Mouse (Mus musculus) layer of hippocampus, postnatal 14 days (tissue): ENCODE results near the gene Hhipl1. TPM values are rescaled to one million over a fixed set of nuclear protein-coding genes. Genes with fewer than 3 reads are reported as not detected.

Experiments used
- DNase-seq, 2 experiments: peaks; one replicate each; pipeline ENCODE4 v3.0.0; 2021 to 2022; ENCODE audit warnings: low spot score in 2 of 2, mixed read lengths in 1 of 2
- total RNA-seq, 2 experiments: library from RNA; stranded (reverse); gene quantifications; 2 replicates each; pipeline ENCODE4 v1.2.3; 2021

The Hhipl1 gene
- total RNA-seq, 2 experiments from 2014 or later: 4.1 to 5.2 TPM

- DNase-seq: no peak
Measured at GRCm38 (mm10) chr12:108352371-108353136, 46.5 kb downstream of the Hhipl1 start.

- no peak for DNase-seq
Measured at GRCm38 (mm10) chr12:108354284-108354683, 48.2 kb downstream of the Hhipl1 start.

DNA sequence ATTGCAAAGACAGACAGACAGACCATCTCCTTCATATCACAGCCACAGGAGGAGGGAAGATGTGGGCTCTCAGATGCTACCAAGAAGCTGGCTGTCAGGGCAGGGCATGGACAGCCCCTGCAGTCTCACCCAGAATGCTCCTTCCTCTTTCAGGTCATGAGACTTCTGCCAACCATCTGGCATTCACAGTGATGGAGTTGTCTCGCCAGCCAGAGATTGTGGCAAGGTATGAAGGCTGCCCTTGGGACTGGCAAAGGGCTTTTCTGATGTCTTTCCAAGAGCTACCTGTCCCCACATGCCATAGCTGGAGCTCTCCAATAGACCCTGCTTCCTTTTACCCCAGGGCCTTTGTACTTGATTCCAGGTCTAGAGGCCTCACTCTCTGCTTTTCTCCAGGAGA is 49.2 kb downstream of the Hhipl1 start:
- DNase-seq: no peak

DNA sequence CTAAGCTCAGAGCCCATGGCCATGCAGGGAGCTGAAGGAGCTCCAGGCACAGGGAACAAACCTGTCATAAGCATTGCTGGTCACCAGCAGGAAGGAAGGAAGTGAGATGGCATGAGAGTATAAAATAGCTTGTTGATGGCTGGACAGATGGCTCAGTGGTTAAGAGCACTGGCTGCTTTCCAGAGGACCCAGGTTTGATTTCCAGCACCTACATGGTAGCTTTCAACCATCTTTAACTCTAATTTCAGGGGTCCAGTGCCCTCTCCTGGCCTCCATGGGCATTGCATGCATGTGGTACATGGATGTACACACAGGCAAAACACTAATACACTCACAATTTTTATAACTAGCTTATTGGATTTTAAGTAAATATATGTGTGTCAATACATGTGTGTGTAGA is 49.9 kb downstream of the Hhipl1 start:
- DNase-seq: no peak

- DNase-seq: peak; percentile 86 to 88
Measured at GRCm38 (mm10) chr12:108363796-108364195, 57.7 kb downstream of the Hhipl1 start.

DNA sequence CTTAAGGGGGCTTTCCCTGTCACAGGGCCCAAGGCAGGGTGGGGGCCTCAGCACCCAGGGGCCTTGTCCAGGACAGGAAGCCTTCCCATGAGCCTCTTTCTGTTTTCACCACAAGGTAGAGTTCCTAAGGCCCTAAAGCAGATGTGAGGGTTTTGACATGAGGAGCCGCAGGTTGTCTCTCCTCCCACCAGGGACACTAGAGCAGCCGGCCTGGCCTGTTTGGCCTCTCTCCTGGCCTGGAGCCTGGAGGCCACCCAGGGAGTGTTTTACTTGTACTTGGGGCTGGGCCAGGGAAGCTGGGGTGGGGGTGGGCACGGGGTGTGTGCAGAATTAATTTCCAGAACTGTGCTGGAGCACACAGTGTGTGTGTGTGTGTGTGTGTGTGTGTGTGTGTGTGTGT is 59.3 kb downstream of the Hhipl1 start:
- peak in 1 of 2 experiments; percentile 49 for DNase-seq

DNA sequence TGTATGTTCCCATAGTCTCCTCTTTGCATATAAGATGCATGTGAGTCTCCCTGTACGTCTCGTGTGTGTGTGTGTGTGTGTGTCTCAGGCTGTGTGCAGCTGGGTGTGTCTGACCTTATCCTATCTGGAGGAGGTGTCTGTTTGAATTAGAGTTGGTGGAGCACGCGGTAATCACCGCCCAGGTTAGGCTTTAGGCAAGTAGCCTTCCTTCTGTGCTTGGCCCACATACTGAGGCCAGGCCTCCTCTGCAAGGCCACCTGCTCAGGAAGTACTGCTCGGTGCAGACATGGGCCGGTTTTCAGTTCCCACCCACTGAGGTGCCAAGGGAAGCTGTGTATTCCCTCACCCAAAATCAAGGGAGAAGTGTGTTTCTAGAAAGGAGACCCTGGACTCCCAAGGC is 59.8 kb downstream of the Hhipl1 start:
- DNase-seq: no peak

GRCm38 (mm10) chr12:108367909-108368308 is 61.8 kb downstream of the Hhipl1 start:
- DNase-seq: no peak

DNA sequence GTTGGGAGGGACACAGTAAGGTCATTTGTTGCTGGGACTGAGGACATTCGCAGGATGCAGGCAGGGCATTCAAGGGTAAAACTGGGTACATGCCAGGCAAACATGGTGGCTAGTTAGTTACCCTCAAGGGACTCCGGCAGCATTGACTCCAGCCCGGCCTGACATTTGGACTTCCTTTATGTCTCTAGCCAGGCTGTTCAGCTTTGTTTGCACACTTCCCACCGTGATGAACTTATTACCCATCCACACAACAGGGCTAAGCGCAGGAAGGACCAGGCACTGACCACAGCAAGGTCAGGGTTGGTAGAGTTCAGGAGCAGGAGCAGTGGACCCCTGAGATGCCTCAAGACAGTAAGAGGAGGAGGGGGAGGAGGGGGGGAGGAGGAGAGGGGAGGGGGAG is 62.9 kb downstream of the Hhipl1 start:
- DNase-seq: no peak

DNA sequence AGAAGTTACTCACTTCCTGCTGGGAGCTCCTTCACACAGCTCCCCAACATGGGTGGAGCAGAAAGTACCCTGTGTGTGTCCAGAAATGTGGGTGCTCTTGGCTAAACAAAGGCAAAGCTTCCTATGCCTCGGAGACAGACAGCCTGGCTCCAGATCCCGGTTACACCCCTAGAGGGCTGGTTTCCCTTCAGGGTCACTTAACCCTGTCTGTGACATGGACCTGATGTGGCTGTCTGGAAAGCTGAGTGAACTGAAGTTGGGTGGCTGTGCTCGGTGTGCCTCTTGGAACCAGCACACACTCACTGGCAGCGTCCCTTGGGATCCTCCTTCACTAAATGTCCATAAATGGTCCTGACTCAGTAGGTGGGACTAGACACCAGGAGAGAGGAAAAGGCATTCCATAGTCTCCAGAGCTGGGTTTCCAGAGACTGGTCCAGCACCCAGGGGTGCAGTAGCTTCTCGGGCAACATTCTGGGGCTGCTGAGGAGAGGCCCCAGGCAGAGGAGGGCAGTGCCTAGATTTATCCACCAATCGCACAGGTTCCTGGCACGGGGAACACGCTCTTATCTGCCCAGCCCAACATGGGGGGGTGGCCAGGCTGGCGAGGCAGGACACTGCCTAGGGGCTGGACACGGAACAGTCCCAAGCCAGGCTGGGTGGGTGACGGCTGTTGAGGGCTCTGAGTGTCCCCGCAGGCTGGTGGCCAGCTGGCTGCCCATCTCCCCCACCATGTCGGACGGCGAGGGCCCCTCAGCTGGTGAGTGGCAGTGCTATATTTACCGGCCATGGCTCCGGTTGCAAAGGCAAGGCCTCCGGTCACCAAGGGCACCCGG is 64.7 kb downstream of the Hhipl1 start, which contains the start of gene Eml1:
Gene Eml1, plus strand, starts transcription at position 362 of the 833 bp plus-strand sequence.
- DNase-seq: no peak

GRCm38 (mm10) chr12:108371429-108371765 is 65.3 kb downstream of the Hhipl1 start:
- no peak for DNase-seq

DNA sequence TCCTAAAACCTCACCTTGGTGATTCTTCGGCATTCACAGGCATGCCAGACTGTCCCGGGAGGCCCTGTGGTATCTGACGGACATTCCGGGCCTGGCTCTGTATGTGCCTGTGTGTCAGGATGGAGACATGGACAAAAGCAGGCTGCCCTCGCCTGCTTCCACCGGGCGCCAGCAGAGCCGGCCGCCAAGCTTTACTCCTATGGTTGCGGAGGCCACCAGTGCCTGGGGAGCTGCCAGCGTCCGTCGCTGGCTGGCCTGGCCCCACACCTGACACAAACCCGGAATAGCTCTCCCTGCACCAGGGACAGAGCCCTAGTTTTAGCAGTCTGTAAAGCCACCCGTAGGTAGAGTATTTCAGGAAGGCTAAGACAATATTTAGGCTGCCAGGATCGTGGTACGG is 66.2 kb downstream of the Hhipl1 start:
- DNase-seq: no peak

- no peak for DNase-seq
Measured at GRCm38 (mm10) chr12:108373611-108374010, 67.5 kb downstream of the Hhipl1 start.

DNA sequence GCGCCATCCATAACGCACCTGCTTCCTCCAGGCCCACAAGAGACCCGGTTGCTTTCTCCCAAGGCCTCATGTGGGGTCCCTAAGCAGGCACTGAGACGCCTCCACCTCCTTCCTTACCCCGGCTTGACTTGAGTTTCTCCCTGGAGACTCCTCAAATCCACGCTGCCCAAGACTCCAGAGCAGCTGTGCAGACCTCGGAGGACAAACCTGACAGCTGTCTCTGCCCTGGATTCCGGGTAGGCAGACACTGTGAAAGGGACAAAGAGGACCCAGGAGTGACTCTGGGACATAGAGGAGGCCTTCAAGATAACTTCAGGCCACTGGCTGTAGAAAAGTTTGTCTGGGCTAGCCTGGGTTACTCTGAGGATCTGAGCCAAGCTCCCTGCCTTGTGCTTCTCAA is 68.6 kb downstream of the Hhipl1 start:
- no peak for DNase-seq

DNA sequence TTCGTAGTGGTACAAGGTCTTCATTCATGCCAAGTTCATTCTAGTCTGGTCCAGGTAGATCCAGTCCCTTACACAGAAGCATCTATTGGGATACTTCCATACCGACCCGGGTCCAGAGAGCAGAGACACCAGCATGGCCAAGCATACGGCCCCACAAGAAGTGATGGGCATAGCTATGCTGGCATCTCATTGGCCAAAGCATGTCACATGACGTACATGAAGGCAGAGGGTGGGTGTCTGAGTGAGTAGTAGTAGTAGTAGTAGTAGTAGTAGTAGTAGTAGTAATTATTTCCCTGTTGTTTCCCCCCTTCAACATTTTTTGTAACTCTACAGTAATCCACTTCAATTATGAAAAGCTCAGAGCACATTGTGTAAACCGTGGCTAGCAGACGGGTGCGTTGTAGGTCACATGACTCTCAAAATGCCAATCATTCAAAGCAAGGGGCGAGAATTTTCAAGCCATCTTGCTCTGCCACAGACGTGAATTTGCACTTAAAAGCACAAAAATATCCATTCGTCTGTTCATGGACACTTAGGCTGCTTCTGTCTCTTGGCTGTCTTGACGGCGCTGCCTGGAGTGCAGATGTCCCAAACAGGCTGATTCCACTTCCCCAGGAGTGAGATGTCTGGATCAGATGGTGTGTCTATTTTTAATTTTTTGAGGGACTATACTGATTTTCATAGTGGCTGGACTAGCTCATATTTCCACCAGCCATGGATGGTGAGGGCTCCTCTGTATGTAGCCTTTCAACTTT is 72.5 kb downstream of the Hhipl1 start:
- peak in 1 of 2 experiments; percentile 52 for DNase-seq

Other genes starting within 250 kb of the Hhipl1 start
- 100 to 1,000 TPM; 113 to 116 TPM for gene Setd3, start 127.0 kb upstream of the Hhipl1 start, total RNA-seq
- gene Ccnk, start 126.7 kb upstream of the Hhipl1 start, total RNA-seq: 10 to 100 TPM; 28.1 to 32.0 TPM
- gene Ccdc85c, start 30.8 kb upstream of the Hhipl1 start, total RNA-seq: 10 to 100 TPM; 55.9 to 57.4 TPM
- gene Cyp46a1, start 28.1 kb downstream of the Hhipl1 start, total RNA-seq: 100 to 1,000 TPM; 122 to 136 TPM
- 10 to 100 TPM; 55.0 to 55.4 TPM for gene Eml1, start 64.7 kb downstream of the Hhipl1 start, total RNA-seq
- gene Evl, start 248.4 kb downstream of the Hhipl1 start, total RNA-seq: 100 to 1,000 TPM; 224 to 240 TPM